Mouse (Mus musculus): ENCODE data around the gene Pcsk5.

DNA sequence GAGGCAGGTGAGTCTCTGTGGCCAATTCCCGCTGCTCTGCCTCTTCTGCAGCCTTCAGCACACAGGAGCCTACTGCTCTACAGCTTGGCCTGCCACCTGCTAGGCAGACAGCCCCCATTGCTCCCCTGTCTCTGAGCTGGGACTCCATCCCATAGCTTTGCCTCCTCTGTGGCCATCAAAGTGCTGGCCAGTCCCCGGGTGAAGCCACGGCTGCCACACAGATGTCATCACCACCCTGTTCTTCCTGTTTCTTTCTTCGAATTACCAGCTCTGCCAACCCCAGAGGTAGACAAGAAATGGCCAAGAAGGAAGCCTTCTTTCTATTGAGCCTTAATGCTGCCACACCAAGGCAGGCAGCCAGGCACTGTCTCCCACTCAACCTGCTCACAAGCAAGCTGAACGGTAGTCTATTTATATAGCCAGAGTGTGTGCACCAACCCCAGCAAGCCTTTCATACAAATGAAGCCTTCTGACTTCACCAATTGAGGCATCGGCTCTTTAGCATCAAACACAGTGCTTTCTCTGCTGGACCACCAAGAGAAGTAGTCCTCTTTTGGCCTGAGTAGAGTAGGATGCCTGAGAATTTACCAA is 454.5 kb downstream of the Pcsk5 start:
- TF ChIP-seq CTCF (IDR thresholded peaks at IDR 0.05; ENCODE audit: low read depth, low read length) (no peak), TAL1 (conservative IDR thresholded peaks at IDR 0.05; ENCODE audit: low read depth, low read length) (no peak), GATA1 (IDR thresholded peaks at IDR 0.05; ENCODE audit: borderline replicate concordance, low read length) (no peak), POLR2AphosphoS5 (IDR thresholded peaks at IDR 0.05; ENCODE audit: insufficient replicate concordance, low read depth, low read length) (no peak)

All from G1E (cell line).